ENCODE assay signal across 8 mouse cellular contexts in the genomic region with DNA sequence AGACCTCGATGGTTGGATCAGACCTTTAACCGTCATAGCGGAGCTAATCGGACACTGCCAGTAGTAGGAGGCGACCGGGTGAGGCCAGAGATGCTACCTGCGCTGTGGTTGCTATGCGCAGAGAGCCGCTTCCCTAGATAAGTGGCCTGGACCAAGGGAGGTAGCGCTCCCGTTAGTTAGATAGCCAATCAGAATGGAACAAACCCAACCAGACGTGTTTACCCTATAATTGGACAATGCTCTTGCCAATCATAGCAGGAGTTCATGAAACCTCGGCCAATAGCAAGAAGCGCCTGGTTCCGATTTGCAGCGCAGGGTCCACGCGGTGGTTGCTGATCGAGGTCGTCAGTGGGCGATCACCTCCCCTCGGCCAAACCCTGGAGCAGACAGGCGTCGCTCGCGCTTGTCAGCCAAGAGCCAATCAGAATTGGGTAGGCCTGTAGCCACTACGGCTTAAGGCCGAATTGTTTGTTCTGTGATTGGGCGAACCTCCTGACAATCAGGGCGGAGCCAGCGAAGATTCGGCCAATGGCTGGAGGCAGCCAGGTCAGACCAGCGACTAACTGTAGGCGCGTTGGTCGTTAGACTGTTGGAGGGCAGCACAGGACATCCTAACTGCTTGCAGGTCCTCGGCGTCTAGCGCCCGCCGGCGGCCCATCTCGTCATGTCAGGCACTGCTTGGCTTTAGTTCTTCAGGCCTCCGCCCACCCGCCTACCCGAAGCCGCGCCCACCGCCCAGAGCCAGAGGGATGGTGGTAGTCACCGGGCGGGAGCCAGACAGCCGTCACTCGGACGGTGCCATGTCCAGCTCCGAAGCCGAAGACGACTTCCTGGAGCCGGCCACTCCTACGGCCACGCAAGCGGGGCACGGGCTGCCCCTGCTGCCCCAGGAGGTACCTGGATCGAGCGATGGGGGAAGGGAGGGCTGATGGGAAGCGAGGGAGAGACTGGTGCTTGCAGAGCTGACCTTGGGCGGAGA. TPM values are rescaled to one million over a fixed set of nuclear protein-coding genes. Genes with fewer than 3 reads are reported as not detected.
DNase-seq lines count a peak whose midpoint lies in the region; ATAC-seq and TF ChIP-seq lines count a peak whose summit lies in the region.

TSS of gene Kctd7 (plus strand) at position 528 of the 979 bp plus-strand sequence.

- peak; percentile 96 for ATAC-seq in forebrain, postnatal 0 days
- peak; percentile 96 for ATAC-seq in lung, embryonic 15.5 days (ENCODE audit: borderline replicate concordance, extremely low read depth, low FRiP score, low TSS enrichment)

- H3K36me3 ChIP-seq in MEL (ENCODE audit: control insufficient read depth in 1 of 2, insufficient read depth in 2 of 2, low read length in 2 of 2): peaks cover 0 to 11% of the 10 kb centered on the region in 2 experiments; a peak in 2 of 4 replicates
- peaks cover 17% of the 10 kb centered on the region for H3K36me3 ChIP-seq in forebrain, postnatal 0 days (ENCODE audit: insufficient read depth)
- no peaks in the 10 kb centered on the region for H3K36me3 ChIP-seq in lung, embryonic 15.5 days

- H3K4me1 ChIP-seq in MEL (ENCODE audit: control insufficient read depth in 1 of 2, insufficient read depth in 2 of 2, low read length in 2 of 2): peaks cover 0 to 13% of the 10 kb centered on the region in 2 experiments
- H3K4me1 ChIP-seq in cerebellum, adult 2 months (ENCODE audit: control insufficient read depth, insufficient read depth, low read length): 0 out of 2 replicates have a peak, but pooled peaks cover 7% of the 10 kb centered on the region
- H3K4me1 ChIP-seq in forebrain, postnatal 0 days (ENCODE audit: insufficient read depth): peaks cover 16% of the 10 kb centered on the region; the same call in 1 of the 2 replicates
- peaks cover 15% of the 10 kb centered on the region for H3K4me1 ChIP-seq in lung, embryonic 15.5 days

- DNase-seq in MEL (ENCODE audit: low read depth, low spot score): peak; percentile 99
- DNase-seq in cerebellum, adult 2 months: peak; percentile 97 to 99
- DNase-seq in forebrain, postnatal 0 days: peak; percentile 98
- peak; percentile 97 for DNase-seq in heart, postnatal 4 days
- DNase-seq in layer of hippocampus, adult 8-10 months (ENCODE audit: low spot score in 2 of 2): peak; percentile 98 to 99
- DNase-seq in ovary, adult 18-20 months (ENCODE audit: low spot score): peak; percentile 96
- peak; percentile 94 for DNase-seq in thymus, postnatal 0 days (ENCODE audit: low spot score)

- TF ChIP-seq POLR2A in MEL (IDR thresholded peaks at IDR 0.05; ENCODE audit: control insufficient read depth in 1 of 2, insufficient read depth in 1 of 2, low read depth in 1 of 2, low read length in 2 of 2, poor library complexity in 1 of 2): peak; percentile 47 to 72
- peak; percentile 91 for TF ChIP-seq POLR2A in cerebellum, adult 2 months (IDR thresholded peaks at IDR 0.05; ENCODE audit: borderline replicate concordance, insufficient read depth, low read length)

- TF ChIP-seq RAD21 in MEL (IDR thresholded peaks at IDR 0.05; ENCODE audit: low read depth, low read length): peak; percentile 38

- peak in 2 of 3 experiments; percentile 56 to 59; a peak in 4 of 6 replicates for TF ChIP-seq CTCF in MEL (IDR thresholded peaks at IDR 0.05 in 2 of 3, conservative IDR thresholded peaks at IDR 0.05 in 1 of 3; ENCODE audit: control insufficient read depth in 1 of 3, insufficient read depth in 1 of 3, low read depth in 2 of 3, low read length in 3 of 3, poor library complexity in 1 of 3, severe bottlenecking in 1 of 3)
- TF ChIP-seq CTCF in cerebellum, adult 2 months (IDR thresholded peaks at IDR 0.05; ENCODE audit: borderline replicate concordance, insufficient read depth, low read depth, low read length): peak; percentile 35; the same call in 1 of the 2 replicates
- peak; percentile 63 for TF ChIP-seq CTCF in forebrain, postnatal 0 days (IDR thresholded peaks at IDR 0.05; ENCODE audit: low read depth)

- no peaks in the 10 kb centered on the region for H3K9me3 ChIP-seq in MEL (replicated peaks; ENCODE audit: insufficient read depth, low read length)
- no peaks in the 10 kb centered on the region for H3K9me3 ChIP-seq in forebrain, postnatal 0 days (ENCODE audit: low read length)
- H3K9me3 ChIP-seq in lung, embryonic 15.5 days: no peaks in the 10 kb centered on the region

- under 1% methylated on average over 66 of the region's 66 CpGs for WGBS in cerebellum, adult 2 months
- WGBS in forebrain, postnatal 0 days: under 1% methylated on average over 66 of the region's 66 CpGs
- 1% methylated on average over 66 of the region's 66 CpGs for WGBS in lung, embryonic 15.5 days

- H3K9ac ChIP-seq in MEL (ENCODE audit: control insufficient read depth, low read depth, low read length, poor library complexity, severe bottlenecking): peak within 1 kb of the TSS; percentile 73
- peak within 1 kb of the TSS; percentile 74 for H3K9ac ChIP-seq in forebrain, postnatal 0 days
- peak within 1 kb of the TSS; percentile 64 for H3K9ac ChIP-seq in lung, embryonic 15.5 days

- peak within 1 kb of the TSS; percentile 91 for H3K4me2 ChIP-seq in forebrain, postnatal 0 days (ENCODE audit: low read depth)
- peak within 1 kb of the TSS; percentile 96 for H3K4me2 ChIP-seq in lung, embryonic 15.5 days

- peak in 1 of 2 experiments; percentile 36; a peak in 2 of 4 replicates for TF ChIP-seq EP300 in MEL (IDR thresholded peaks at IDR 0.05; ENCODE audit: low read depth in 1 of 2, low read length in 2 of 2)

- H3K4me3 ChIP-seq in MEL (ENCODE audit: control insufficient read depth in 1 of 2, insufficient read depth in 1 of 2, low read depth in 2 of 2, low read length in 2 of 2): peak within 1 kb of the TSS; percentile 75 to 82
- H3K4me3 ChIP-seq in cerebellum, adult 2 months (replicated peaks; ENCODE audit: insufficient read depth, low read depth, low read length): peak within 1 kb of the TSS; percentile 68
- H3K4me3 ChIP-seq in forebrain, postnatal 0 days (ENCODE audit: low read depth, low read length): peak within 1 kb of the TSS; percentile 93
- H3K4me3 ChIP-seq in lung, embryonic 15.5 days: peak within 1 kb of the TSS; percentile 59

- H3K79me2 ChIP-seq in MEL (ENCODE audit: control insufficient read depth, insufficient read depth, low read length, poor library complexity): peaks cover 1% of the 10 kb centered on the region; the same call in 1 of the 2 replicates

- H3K27me3 ChIP-seq in MEL (ENCODE audit: control insufficient read depth in 1 of 2, insufficient read depth in 2 of 2, low read length in 2 of 2): no peaks in the 10 kb centered on the region
- H3K27me3 ChIP-seq in cerebellum, adult 2 months (ENCODE audit: control insufficient read depth, insufficient read depth, low read length): no peaks in the 10 kb centered on the region
- H3K27me3 ChIP-seq in forebrain, postnatal 0 days (ENCODE audit: insufficient read depth, low read length): no peaks in the 10 kb centered on the region
- H3K27me3 ChIP-seq in lung, embryonic 15.5 days: no peaks in the 10 kb centered on the region

- peak within 1 kb of the TSS; percentile 71 for H3K27ac ChIP-seq in MEL (ENCODE audit: control insufficient read depth, low read depth, low read length)
- H3K27ac ChIP-seq in cerebellum, adult 2 months (ENCODE audit: insufficient read depth, low read length): peak within 1 kb of the TSS; percentile 76
- peak within 1 kb of the TSS; percentile 81 for H3K27ac ChIP-seq in forebrain, postnatal 0 days (ENCODE audit: low read depth, low read length)
- H3K27ac ChIP-seq in lung, embryonic 15.5 days: peak within 1 kb of the TSS; percentile 75

TF ChIP-seq in MEL, 35 proteins besides CTCF, POLR2A, EP300 and RAD21 (continues in another document):
- peak; percentile 73 for TF ChIP-seq SIN3A (IDR thresholded peaks at IDR 0.05; ENCODE audit: low read length)
- TF ChIP-seq KAT2A (conservative IDR thresholded peaks at IDR 0.05; ENCODE audit: low read depth, low read length): no peak; the same call in 1 of the 2 replicates
- peak; percentile 69 for TF ChIP-seq NRF1 (IDR thresholded peaks at IDR 0.05; ENCODE audit: insufficient read depth, low read depth, low read length, poor library complexity, severe bottlenecking)
- TF ChIP-seq ELF1 (IDR thresholded peaks at IDR 0.05; ENCODE audit: low read depth, low read length): 0 out of 2 replicates have a peak, but pooled peaks have one; percentile 8
- TF ChIP-seq MYB (IDR thresholded peaks at IDR 0.05; ENCODE audit: low read depth, low read length): peak; percentile 95
- TF ChIP-seq E2F4 (IDR thresholded peaks at IDR 0.05; ENCODE audit: borderline replicate concordance, low read depth, low read length): no peak; the same call in 1 of the 2 replicates
- no peak for TF ChIP-seq GABPA (IDR thresholded peaks at IDR 0.05; ENCODE audit: low read depth, low read length)
- no peak for TF ChIP-seq POLR2AphosphoS5 (IDR thresholded peaks at IDR 0.05; ENCODE audit: borderline replicate concordance, low read depth, low read length)
- peak; percentile 41 for TF ChIP-seq SMC3 (IDR thresholded peaks at IDR 0.05; ENCODE audit: low read depth, low read length)
- TF ChIP-seq NELFE (IDR thresholded peaks at IDR 0.05; ENCODE audit: low read depth, low read length): peak; percentile 74
- TF ChIP-seq JUND (IDR thresholded peaks at IDR 0.05; ENCODE audit: low read depth, low read length): no peak
- 0 out of 2 replicates have a peak, but pooled peaks have one; percentile 33 for TF ChIP-seq RCOR1 (IDR thresholded peaks at IDR 0.05; ENCODE audit: low read depth, low read length)
- TF ChIP-seq TBP (IDR thresholded peaks at IDR 0.05; ENCODE audit: low read depth, low read length): 0 out of 2 replicates have a peak, but pooled peaks have one; percentile 25
- peak; percentile 61 for TF ChIP-seq GATA1 (IDR thresholded peaks at IDR 0.05; ENCODE audit: low read depth, low read length)
- TF ChIP-seq TCF12 (IDR thresholded peaks at IDR 0.05; ENCODE audit: low read depth, low read length): peak; percentile 60
- no peak for TF ChIP-seq ZC3H11A (IDR thresholded peaks at IDR 0.05; ENCODE audit: low read depth, low read length)
- TF ChIP-seq ETS1 (IDR thresholded peaks at IDR 0.05; ENCODE audit: low read depth, low read length): no peak
- TF ChIP-seq BHLHE40 (IDR thresholded peaks at IDR 0.05; ENCODE audit: borderline replicate concordance, low read depth, low read length): no peak

RNA-seq across cellular contexts. Expression of gene Kctd7, which starts in this region (rescaled TPM):
- 6.4 and 7.0 TPM in 2 replicates for total RNA-seq in MEL (2012; rRNA removed)
- 1 to 10 TPM in 1 of 2 experiments, not detected in 1; 5.8 TPM for polyA plus RNA-seq in MEL (2012; ENCODE audit: insufficient read depth in 1 of 2, insufficient read length in 2 of 2, low read depth in 1 of 2, low replicate concordance in 2 of 2, missing spikeins in 1 of 2)
- 12.5 and 13.9 TPM in 2 replicates for polyA plus RNA-seq in cerebellum, adult 2 months (2012; rRNA removed)
- 16.7 and 22.4 TPM in 2 replicates for total RNA-seq in forebrain, postnatal 0 days (2014; rRNA removed)
- 7.4 and 10.7 TPM in 2 replicates for polyA plus RNA-seq in forebrain, postnatal 0 days (2015; fragmentation: Nextera tagmentation; extraction: Ambion mirVana)
- total RNA-seq in heart, postnatal 4 days (2021): 1 to 10 TPM; 4.4 to 4.6 TPM
- total RNA-seq in layer of hippocampus, adult 8-10 months (2022): 10 to 100 TPM; 11.4 to 18.4 (median 12.8) TPM
- polyA plus RNA-seq in lung, embryonic 15.5 days (2015; fragmentation: Nextera tagmentation; extraction: Ambion mirVana): 5.8 and 6.5 TPM in 2 replicates
- polyA plus RNA-seq in thymus, postnatal 0 days (2015; fragmentation: Nextera tagmentation; extraction: Ambion mirVana): 4.2 TPM in 2 replicates

Comparison
In these comparisons a context has a peak if more than half of its experiments do, and no peak if none do; other contexts are left out.
1. Peak in every context shown above with its lines: DNase-seq, ATAC-seq, H3K4me3 ChIP-seq and H3K27ac ChIP-seq.